Mouse (Mus musculus) cerebellum, postnatal 36 days (tissue): ENCODE results near the gene Gzmc.
A peak's percentile ranks its signal among the peaks of the same experiment; 100 is the strongest.
"Not testable (repeated sequence)": the region's sequence is repeated elsewhere in the genome, so short reads cannot be mapped to it uniquely, and the experiment has no call there.

Source experiments
- DNase-seq, 2 experiments: peaks; one replicate each; pipeline ENCODE4 v3.0.0; 2021 to 2022; ENCODE audit warnings: mixed read lengths in 2 of 2

Gzmc gene

DNA sequence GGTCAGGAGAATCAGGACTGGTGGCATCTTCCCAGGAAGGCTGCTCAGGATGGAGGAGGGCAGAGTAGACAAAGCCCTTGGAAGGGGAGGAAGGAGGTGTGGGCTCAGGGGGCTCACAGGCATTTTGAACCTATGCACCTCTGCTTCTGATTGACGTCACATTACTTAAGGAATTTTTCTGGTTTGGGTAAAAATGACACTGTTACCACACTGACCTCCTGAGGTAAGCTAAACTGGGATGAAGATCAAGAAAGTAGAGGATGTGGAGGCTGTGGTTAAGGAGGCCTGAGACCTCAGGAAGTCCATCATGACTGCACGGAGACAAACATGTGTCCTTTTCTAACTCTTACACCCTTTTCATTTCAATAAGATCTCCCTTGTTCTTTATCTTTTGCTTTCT lies at the start of gene Gzmc:
Gene Gzmc, minus strand, starts transcription at position 101 of the 400 bp plus-strand sequence.
- no peak for DNase-seq

GRCm38 (mm10) chr14:56283816-56284215 lies 49.4 kb upstream of the Gzmc start:
- DNase-seq: no peak

- no peak for DNase-seq
These were observed 46.6 kb upstream of the Gzmc start for GRCm38 (mm10) chr14:56281090-56281489.

- DNase-seq: not testable (repeated sequence)
These were observed 44.2 kb upstream of the Gzmc start for GRCm38 (mm10) chr14:56278691-56279090.

- not testable (repeated sequence) for DNase-seq
These were observed 41.6 kb upstream of the Gzmc start for GRCm38 (mm10) chr14:56276096-56276495.

DNA sequence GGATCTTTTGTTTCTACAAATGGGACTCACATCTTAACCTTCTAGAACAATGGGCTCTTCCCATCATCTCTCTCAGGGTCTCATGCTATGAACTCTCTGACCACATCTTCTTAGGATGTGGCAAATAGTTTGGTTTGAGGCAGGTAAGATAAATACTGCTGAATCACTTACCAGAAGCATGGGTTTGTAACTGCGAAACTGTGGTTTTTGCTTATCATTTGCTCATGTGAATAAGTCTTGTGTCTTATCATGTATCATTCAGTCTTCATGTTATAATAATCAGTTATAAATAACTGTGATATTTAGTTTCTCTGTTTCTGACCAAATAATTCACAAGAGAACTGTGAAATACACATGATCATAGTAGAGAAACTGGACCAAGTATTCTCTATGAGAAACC lies 31.7 kb upstream of the Gzmc start:
- DNase-seq: no peak

GRCm38 (mm10) chr14:56262153-56262552 lies 27.7 kb upstream of the Gzmc start, which contains the start of gene Gzmb:
Gzmb (minus strand) TSS chr14:56262260.
- no peak for DNase-seq

DNA sequence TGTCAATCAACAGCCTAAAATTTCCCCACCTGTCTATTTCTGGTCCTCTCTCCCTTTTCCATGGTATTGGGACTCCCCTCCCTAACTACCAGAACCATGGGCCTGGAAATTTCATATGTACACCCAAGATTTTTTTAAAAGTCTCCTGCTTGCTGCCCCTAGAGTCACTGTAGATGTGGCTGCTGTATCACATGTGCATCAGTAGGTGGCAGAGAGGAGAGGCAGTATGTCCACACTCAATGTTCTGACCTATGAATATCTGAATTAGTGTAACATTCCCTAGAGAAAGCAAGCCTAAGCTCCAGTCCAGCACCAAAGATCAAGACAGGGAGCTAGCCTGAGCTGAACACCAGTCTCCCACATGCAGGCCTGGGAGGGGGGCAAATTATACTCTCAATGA lies 6.0 kb upstream of the Gzmc start:
- no peak for DNase-seq

DNA sequence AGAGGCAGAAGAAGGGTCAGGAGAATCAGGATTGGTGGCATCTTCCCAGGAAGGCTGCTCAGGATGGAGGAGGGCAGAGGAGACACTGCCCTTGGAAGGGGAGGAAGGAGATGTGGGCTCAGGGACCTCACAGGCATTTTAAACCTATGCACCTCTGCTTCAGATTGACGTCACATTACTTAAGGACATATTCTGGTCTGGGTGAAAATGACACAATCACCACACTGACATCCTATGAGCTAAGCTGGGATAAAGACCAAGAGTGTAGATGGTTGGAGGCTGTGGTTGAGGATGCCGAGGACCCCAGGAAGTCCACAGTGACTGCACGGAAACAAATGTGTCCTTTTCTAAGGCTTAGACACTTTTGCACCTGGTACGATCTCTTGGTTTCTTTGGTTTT lies 23.1 kb downstream of the Gzmc start, which contains the start of gene Gzmf:
Gene Gzmf, minus strand, starts transcription at position 101 of the 400 bp plus-strand sequence.
- no peak for DNase-seq

GRCm38 (mm10) chr14:56205613-56206012 lies 28.8 kb downstream of the Gzmc start:
- DNase-seq: no peak

DNA sequence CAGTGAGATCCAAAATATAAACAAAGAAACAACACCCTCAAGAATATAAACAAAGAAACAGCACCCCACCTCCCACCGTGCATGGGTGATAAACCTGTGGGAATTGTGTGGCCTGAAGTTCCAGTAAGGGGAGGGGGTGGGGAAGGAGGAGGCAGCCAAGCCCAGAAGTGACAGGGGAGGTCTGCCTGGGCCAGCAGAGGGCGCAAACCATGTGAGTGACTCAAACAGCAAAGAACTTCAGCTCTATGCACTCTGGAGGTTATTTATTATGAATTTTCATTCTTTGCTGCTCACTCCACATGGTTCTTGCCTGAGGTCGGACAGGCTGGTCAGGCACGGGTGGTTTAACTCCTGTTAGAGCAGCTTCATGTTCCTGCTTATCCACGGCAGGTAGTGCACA lies 29.4 kb downstream of the Gzmc start:
- DNase-seq: not testable (repeated sequence)

DNA sequence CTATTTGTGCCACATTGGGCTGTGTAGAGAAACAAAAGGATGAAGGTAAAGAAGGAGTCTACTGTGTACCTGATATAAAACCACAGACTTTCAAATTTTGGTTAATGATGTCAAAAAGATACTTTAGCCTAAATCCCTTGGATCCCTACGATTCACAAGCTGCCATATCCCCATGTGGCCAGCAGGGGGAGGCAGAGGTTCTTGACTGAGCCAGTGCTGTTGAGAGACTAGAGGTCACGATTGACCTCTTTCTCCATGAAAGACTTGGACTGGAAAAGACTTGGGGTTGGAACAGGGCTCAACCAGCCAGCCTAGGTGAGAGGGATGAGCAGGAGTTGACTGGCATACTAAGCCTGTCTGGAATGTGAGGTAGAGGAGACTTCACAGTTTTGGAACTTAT lies 30.5 kb downstream of the Gzmc start:
- peak; percentile 60 to 67 for DNase-seq

- no peak for DNase-seq
These were observed 47.5 kb downstream of the Gzmc start for GRCm38 (mm10) chr14:56186946-56187345.

- no peak for DNase-seq
These were observed 47.9 kb downstream of the Gzmc start for GRCm38 (mm10) chr14:56186521-56186920.
